Mouse (Mus musculus): ENCODE measurements around the gene Emc10. TPM values are rescaled to one million over a fixed set of nuclear protein-coding genes. Genes with fewer than 3 reads are reported as not detected.
A peak's percentile ranks its signal among the peaks of the same experiment; 100 is the strongest.

The Emc10 gene
- polyA plus RNA-seq, 1 experiment from 2014 or later: 72.8 TPM

DNA sequence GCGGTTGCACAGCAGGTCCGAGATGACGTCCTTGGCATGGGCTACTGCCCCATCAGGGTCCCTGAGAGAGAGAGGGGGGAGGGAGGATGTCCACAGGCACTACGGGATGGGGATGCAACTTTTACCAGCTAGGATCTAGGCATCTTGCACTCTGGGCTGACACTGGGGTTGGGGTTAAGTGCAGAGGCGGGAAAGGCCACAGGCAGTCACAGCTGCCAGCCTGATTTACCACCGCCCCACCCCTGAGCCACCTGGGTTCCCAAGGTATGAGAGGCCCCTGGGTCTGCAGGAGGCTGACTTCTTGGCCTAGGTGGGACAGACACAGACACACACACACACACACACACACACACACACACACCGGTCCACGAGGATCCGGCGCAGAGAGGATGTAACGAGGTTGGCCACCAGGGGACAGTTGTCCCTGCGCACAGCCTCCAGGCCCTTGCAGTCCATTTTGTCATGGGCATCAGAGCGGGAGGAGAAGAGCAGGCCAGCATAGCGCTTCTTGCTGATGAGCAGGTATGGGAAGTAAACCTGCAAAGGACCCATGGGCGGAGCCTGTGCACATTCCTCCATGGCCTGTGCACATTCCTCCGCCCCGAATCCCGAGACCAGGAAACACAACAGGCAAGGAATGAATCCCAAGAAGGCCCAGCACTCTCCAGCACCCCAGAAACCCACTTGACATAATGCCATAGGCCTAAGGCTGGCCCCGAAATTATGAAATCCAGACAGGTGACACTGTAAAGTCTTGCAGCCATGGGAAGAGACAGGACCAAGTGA is 38.5 kb upstream of the Emc10 start:
- peaks cover 50% of the 10 kb centered on the region for H3K36me3 ChIP-seq (ENCODE audit: control insufficient read depth, insufficient read depth, low read length)
- no peak overlapping the region for H3K4me2 ChIP-seq
- H3K9ac ChIP-seq (ENCODE audit: low read depth, low read length): no peak overlapping the region
- no peaks in the 10 kb centered on the region for H3K27me3 ChIP-seq (replicated peaks; ENCODE audit: control insufficient read depth, insufficient read depth, low read length)
- 88% methylated on average over 19 of the region's 19 CpGs for WGBS
- no peak for ATAC-seq (replicated peaks; ENCODE audit: low FRiP score)
- DNase-seq (ENCODE audit: low spot score): no peak
- H3K4me3 ChIP-seq (ENCODE audit: low read depth, low read length): no peak overlapping the region
- no peaks in the 10 kb centered on the region for H3K9me3 ChIP-seq (ENCODE audit: control insufficient read depth, low read length)
- H3K4me1 ChIP-seq (replicated peaks; ENCODE audit: control insufficient read depth, insufficient read depth, low read length): no peaks in the 10 kb centered on the region; the same call in 1 of the 2 replicates
- H3K27ac ChIP-seq (ENCODE audit: low read depth, low read length): no peak overlapping the region

DNA sequence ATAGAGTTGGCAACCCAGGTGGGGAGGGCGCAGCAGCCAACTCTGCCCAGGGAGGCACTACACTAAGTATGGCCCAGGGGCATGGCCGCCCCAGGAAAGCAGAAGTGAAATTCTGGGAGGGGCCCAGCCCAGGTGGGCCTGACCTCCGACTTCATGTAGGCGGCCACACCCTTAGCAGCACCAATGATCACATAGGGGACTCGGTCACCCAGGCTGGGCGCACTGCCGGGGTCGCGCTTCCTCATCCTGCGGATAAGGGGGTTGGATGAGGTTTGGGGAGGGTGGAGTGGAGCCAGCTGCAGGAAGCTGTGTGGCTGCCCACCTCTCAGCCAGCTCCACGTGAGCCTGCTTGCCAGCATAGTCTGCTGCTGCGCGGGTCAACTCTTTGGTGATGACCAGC is 37.9 kb upstream of the Emc10 start:
- DNase-seq (ENCODE audit: low spot score) (no peak), ATAC-seq (replicated peaks; ENCODE audit: low FRiP score) (no peak)
- Histone ChIP-seq H3K4me2 (no peak overlapping the region), H3K4me1 (replicated peaks; ENCODE audit: control insufficient read depth, insufficient read depth, low read length) (no peaks in the 10 kb centered on the region; the same call in 1 of the 2 replicates), H3K36me3 (ENCODE audit: control insufficient read depth, insufficient read depth, low read length) (peaks cover 44% of the 10 kb centered on the region), H3K27me3 (replicated peaks; ENCODE audit: control insufficient read depth, insufficient read depth, low read length) (no peaks in the 10 kb centered on the region; the same call in 1 of the 2 replicates), H3K9ac (ENCODE audit: low read depth, low read length) (no peak overlapping the region), H3K27ac (ENCODE audit: low read depth, low read length) (no peak overlapping the region), H3K4me3 (ENCODE audit: low read depth, low read length) (no peak overlapping the region), H3K9me3 (ENCODE audit: control insufficient read depth, low read length) (no peaks in the 10 kb centered on the region)
- 83% methylated on average over 13 of the region's 13 CpGs for WGBS

DNA sequence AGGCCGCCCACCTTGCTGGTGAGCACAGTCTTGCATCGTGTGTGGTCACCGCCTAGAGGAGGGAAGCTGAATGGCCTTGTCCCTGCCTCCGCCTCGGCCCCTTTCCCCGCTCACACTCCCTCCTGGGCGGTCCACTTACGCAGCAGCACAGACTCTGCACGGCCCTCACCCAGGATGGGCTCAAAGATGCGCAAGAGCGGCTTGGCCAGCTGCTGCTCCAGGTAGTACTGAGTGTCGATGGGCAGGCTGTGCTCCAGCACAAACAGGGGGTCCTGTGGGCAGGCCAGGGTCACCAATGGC is 37.4 kb upstream of the Emc10 start:
- Histone ChIP-seq H3K4me1 (replicated peaks; ENCODE audit: control insufficient read depth, insufficient read depth, low read length) (no peaks in the 10 kb centered on the region; the same call in 1 of the 2 replicates), H3K36me3 (ENCODE audit: control insufficient read depth, insufficient read depth, low read length) (peaks cover 39% of the 10 kb centered on the region), H3K27me3 (replicated peaks; ENCODE audit: control insufficient read depth, insufficient read depth, low read length) (peaks cover 2% of the 10 kb centered on the region), H3K9me3 (ENCODE audit: control insufficient read depth, low read length) (no peaks in the 10 kb centered on the region), H3K4me3 (ENCODE audit: low read depth, low read length) (no peak overlapping the region), H3K4me2 (no peak overlapping the region), H3K9ac (ENCODE audit: low read depth, low read length) (no peak overlapping the region), H3K27ac (ENCODE audit: low read depth, low read length) (no peak overlapping the region)
- 84% methylated on average over 12 of the region's 12 CpGs for WGBS
- ATAC-seq (replicated peaks; ENCODE audit: low FRiP score) (0 out of 2 replicates have a peak, but pooled peaks have one; percentile 9), DNase-seq (ENCODE audit: low spot score) (no peak)

DNA sequence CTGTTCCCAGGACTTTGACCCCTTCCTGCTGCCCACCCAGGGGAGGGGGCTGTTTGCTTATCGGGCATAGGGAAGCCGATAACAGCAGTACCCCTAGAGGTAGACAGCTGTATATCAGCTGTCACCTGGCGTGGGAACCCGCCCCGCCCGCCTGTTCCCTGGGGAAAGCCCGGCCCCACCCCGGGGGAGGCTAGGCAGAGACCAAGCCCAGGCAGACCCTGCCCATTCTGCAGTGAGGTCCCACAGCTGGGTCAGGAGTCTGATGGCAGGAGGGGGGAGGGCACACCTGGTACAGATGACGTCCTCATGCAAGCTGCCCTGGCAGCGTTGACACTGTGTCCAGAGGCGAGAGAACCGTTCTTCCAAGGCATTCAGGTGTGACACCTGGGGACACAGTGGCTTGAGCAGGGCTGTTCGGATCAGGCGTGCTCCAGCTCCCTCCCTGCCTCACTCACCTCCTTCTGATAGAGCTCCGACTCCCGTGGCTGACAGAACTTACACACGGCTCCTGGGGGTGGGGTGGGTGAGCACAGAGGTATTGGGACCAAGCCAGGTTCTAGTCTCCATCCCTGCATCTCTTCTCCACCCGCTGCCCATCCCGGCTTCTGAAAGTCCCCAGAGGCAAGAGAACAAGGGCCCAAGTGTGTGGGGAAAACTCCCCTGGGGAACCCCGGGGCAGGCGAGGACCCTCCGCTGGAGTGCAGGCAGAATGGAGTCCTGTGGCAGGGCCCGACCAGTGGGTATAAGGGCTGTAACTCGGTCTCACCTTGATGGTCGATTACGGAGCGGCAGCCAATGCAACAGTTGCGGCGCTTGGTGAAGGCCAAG is 36.8 kb upstream of the Emc10 start:
- Histone ChIP-seq H3K9ac (ENCODE audit: low read depth, low read length) (no peak overlapping the region), H3K9me3 (ENCODE audit: control insufficient read depth, low read length) (no peaks in the 10 kb centered on the region), H3K27ac (ENCODE audit: low read depth, low read length) (no peak overlapping the region), H3K36me3 (ENCODE audit: control insufficient read depth, insufficient read depth, low read length) (peaks cover 34% of the 10 kb centered on the region), H3K4me2 (no peak overlapping the region), H3K27me3 (replicated peaks; ENCODE audit: control insufficient read depth, insufficient read depth, low read length) (peaks cover 5% of the 10 kb centered on the region), H3K4me3 (ENCODE audit: low read depth, low read length) (no peak overlapping the region), H3K4me1 (replicated peaks; ENCODE audit: control insufficient read depth, insufficient read depth, low read length) (peaks cover 2% of the 10 kb centered on the region; the same call in 1 of the 2 replicates)
- 82% methylated on average over 29 of the region's 29 CpGs for WGBS
- DNase-seq (ENCODE audit: low spot score) (no peak), ATAC-seq (replicated peaks; ENCODE audit: low FRiP score) (no peak)

DNA sequence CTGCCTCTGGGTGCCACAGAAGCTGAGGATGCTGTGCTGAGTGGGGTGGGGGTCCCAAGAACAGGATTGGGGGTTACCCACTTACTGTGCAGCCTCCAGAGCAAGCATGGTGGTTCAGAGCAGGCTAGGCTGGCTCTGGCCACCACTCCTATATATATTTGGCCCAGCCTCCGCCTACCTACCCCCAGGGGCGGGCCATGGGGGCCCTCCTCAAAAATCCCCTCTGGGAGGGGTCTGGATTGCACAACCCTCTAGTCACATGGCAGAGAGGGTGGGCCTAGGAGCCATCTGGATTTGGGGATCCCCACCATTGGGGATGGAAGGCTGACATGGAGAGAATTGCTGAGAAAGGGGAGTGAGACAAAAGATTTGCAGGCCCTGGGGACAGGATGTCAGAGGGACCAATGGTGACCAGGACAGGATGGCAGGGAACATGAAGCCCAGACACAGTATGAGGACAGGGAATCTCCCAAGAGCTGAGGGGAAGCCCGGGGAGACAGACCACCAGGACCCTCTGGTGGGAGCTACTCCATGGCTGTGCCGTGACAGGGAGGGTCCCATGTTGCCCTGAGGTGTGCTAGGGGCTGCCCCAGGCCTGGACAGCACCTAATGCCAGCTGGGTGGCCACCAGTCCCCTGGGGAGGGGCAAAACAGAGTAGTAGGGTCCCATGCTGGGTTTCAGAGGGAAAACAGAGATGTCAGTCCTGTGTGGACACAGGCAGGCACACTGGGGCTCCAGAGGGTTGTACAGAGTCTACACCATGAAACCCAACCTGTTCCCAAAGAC is 35.8 kb upstream of the Emc10 start, which contains the start of gene Spib:
Gene Spib, minus strand, starts transcription at position 126 of the 787 bp plus-strand sequence.
- Histone ChIP-seq H3K27me3 (replicated peaks; ENCODE audit: control insufficient read depth, insufficient read depth, low read length) (peaks cover 8% of the 10 kb centered on the region), H3K9ac (ENCODE audit: low read depth, low read length) (no peak within 1 kb of the TSS), H3K4me3 (ENCODE audit: low read depth, low read length) (no peak within 1 kb of the TSS), H3K9me3 (ENCODE audit: control insufficient read depth, low read length) (no peaks in the 10 kb centered on the region), H3K4me1 (replicated peaks; ENCODE audit: control insufficient read depth, insufficient read depth, low read length) (peaks cover 7% of the 10 kb centered on the region), H3K36me3 (ENCODE audit: control insufficient read depth, insufficient read depth, low read length) (peaks cover 24% of the 10 kb centered on the region), H3K4me2 (no peak within 1 kb of the TSS), H3K27ac (ENCODE audit: low read depth, low read length) (no peak within 1 kb of the TSS)
- no peak for DNase-seq (ENCODE audit: low spot score)
- ATAC-seq (replicated peaks; ENCODE audit: low FRiP score): no peak
- 89% methylated on average over 4 of the region's 4 CpGs for WGBS

DNA sequence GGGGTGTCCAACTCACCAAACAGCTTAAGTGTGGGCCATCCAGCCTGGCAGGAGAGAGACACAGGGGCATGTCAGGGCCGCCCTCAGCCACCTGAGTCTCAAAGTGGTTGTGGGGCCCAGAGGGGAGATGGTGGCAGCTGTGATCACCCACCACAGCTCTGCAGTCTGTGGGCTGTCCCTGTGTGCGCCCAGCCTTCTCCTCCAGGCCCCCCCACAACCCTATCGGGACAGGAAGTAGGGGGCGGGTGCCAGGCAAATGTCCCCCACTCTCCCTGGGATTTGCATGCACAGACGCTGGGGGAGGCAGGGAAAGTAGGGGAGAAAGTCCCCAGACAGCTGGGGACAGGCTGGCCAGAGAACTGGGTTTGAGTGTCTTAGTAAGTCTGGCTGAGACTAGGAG is 34.9 kb upstream of the Emc10 start:
- ATAC-seq (replicated peaks; ENCODE audit: low FRiP score) (no peak), DNase-seq (ENCODE audit: low spot score) (no peak)
- no peaks in the 10 kb centered on the region for H3K9me3 ChIP-seq (ENCODE audit: control insufficient read depth, low read length)
- peaks cover 18% of the 10 kb centered on the region; the same call in 1 of the 2 replicates for H3K36me3 ChIP-seq (ENCODE audit: control insufficient read depth, insufficient read depth, low read length)
- H3K4me1 ChIP-seq (replicated peaks; ENCODE audit: control insufficient read depth, insufficient read depth, low read length): peaks cover 7% of the 10 kb centered on the region
- no peak overlapping the region for H3K4me2 ChIP-seq
- no peak overlapping the region for H3K9ac ChIP-seq (ENCODE audit: low read depth, low read length)
- H3K4me3 ChIP-seq (ENCODE audit: low read depth, low read length): no peak overlapping the region
- H3K27ac ChIP-seq (ENCODE audit: low read depth, low read length): no peak overlapping the region
- H3K27me3 ChIP-seq (replicated peaks; ENCODE audit: control insufficient read depth, insufficient read depth, low read length): peaks cover 16% of the 10 kb centered on the region
- 42% methylated on average over 5 of the region's 5 CpGs for WGBS

DNA sequence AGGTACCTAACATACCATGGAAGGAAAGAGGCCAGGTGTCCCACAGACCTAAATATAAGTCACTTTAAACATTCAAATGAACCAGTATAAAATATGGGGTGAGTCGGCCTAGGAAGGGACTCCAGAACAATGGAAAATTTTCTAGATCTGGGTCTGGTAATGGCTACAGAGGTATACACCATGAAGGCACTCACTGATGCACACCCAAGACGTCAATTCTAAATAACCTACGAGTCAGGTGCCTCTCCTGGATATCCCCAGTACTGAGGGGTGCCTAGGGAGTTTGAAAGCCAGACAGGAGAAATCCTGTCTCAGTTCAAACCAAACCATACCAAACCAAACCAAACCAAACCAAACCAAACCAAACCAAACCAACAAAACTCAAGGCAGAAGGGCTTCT is 34.2 kb upstream of the Emc10 start:
- no peaks in the 10 kb centered on the region for H3K9me3 ChIP-seq (ENCODE audit: control insufficient read depth, low read length)
- 75% methylated on average over 3 of the region's 3 CpGs for WGBS
- H3K36me3 ChIP-seq (ENCODE audit: control insufficient read depth, insufficient read depth, low read length): peaks cover 15% of the 10 kb centered on the region; the same call in 1 of the 2 replicates
- ATAC-seq (replicated peaks; ENCODE audit: low FRiP score) (no peak), DNase-seq (ENCODE audit: low spot score) (no peak)
- H3K9ac ChIP-seq (ENCODE audit: low read depth, low read length): no peak overlapping the region
- no peak overlapping the region for H3K27ac ChIP-seq (ENCODE audit: low read depth, low read length)
- H3K4me1 ChIP-seq (replicated peaks; ENCODE audit: control insufficient read depth, insufficient read depth, low read length): peaks cover 7% of the 10 kb centered on the region
- H3K4me3 ChIP-seq (ENCODE audit: low read depth, low read length): no peak overlapping the region
- no peak overlapping the region for H3K4me2 ChIP-seq
- peaks cover 23% of the 10 kb centered on the region for H3K27me3 ChIP-seq (replicated peaks; ENCODE audit: control insufficient read depth, insufficient read depth, low read length)

DNA sequence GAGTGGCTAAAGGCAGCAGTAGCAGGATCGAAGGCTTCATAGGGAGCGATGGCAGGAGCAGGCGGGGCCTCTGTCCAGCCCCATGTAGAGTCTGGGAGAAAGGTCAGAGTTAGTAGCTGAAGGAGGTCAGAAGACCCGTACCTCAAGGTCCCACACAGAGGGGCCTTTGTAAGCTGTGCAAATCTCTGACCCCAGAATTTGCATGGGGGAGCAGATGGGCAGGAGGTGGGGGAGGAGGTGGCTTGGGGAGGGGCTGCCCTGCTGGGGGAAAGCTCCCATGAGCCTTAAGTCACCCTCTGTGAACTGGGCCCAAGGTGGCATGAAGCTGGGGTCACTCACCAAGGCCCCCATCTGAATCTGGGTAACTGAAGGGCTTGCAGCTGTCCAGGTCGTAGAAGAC is 33.2 kb upstream of the Emc10 start:
- Histone ChIP-seq H3K9ac (ENCODE audit: low read depth, low read length) (no peak overlapping the region), H3K9me3 (ENCODE audit: control insufficient read depth, low read length) (no peaks in the 10 kb centered on the region), H3K4me2 (no peak overlapping the region), H3K4me1 (replicated peaks; ENCODE audit: control insufficient read depth, insufficient read depth, low read length) (peaks cover 7% of the 10 kb centered on the region), H3K27ac (ENCODE audit: low read depth, low read length) (no peak overlapping the region), H3K36me3 (ENCODE audit: control insufficient read depth, insufficient read depth, low read length) (peaks cover 15% of the 10 kb centered on the region; the same call in 1 of the 2 replicates), H3K4me3 (ENCODE audit: low read depth, low read length) (no peak overlapping the region), H3K27me3 (replicated peaks; ENCODE audit: control insufficient read depth, insufficient read depth, low read length) (peaks cover 32% of the 10 kb centered on the region)
- ATAC-seq (replicated peaks; ENCODE audit: low FRiP score): no peak
- DNase-seq (ENCODE audit: low spot score): no peak
- 71% methylated on average over 5 of the region's 5 CpGs for WGBS

Data from liver, embryonic 11.5 days (tissue).